Mouse (Mus musculus) bone marrow macrophage, adult 2 months (primary cell): ENCODE data around the gene Uqcc1. TPM values are rescaled to one million over a fixed set of nuclear protein-coding genes. Genes with fewer than 3 reads are reported as not detected.

Experiments used
- H3K27ac ChIP-seq: 2 replicates; pipeline ENCODE4 v1.5.1; 2012; ENCODE audit warnings: low read depth, low read length; ENCODE audit not compliant: insufficient read depth
- H3K4me1 ChIP-seq: 2 replicates; pipeline ENCODE4 v1.6.1; 2012; ENCODE audit warnings: low read length; ENCODE audit not compliant: control insufficient read depth, insufficient read depth
- H3K4me3 ChIP-seq: 2 replicates; pipeline ENCODE4 v1.5.1; 2012; ENCODE audit warnings: mild to moderate bottlenecking, low read length, moderate library complexity; ENCODE audit not compliant: insufficient read depth
- CTCF ChIP-seq: IDR thresholded peaks from 2 replicates; pipeline ENCODE4 v1.5.1; 2012; ENCODE audit warnings: low read depth, mild to moderate bottlenecking, low read length, moderate library complexity
- POLR2A ChIP-seq: IDR thresholded peaks from 2 replicates; pipeline ENCODE4 v1.6.1; 2012; ENCODE audit warnings: mild to moderate bottlenecking, low read depth, low read length, borderline replicate concordance
- polyA plus RNA-seq: library from polyadenylated mRNA; stranded (reverse); fragments of >200 nt; gene quantifications from 2 replicates; pipeline ENCODE4 v1.2.4, GENCODE M21; 2012; ENCODE audit not compliant: missing spikeins, insufficient read depth, insufficient read length

Gene Uqcc1
- polyA plus RNA-seq, 1 experiment = 19.0 TPM

DNA sequence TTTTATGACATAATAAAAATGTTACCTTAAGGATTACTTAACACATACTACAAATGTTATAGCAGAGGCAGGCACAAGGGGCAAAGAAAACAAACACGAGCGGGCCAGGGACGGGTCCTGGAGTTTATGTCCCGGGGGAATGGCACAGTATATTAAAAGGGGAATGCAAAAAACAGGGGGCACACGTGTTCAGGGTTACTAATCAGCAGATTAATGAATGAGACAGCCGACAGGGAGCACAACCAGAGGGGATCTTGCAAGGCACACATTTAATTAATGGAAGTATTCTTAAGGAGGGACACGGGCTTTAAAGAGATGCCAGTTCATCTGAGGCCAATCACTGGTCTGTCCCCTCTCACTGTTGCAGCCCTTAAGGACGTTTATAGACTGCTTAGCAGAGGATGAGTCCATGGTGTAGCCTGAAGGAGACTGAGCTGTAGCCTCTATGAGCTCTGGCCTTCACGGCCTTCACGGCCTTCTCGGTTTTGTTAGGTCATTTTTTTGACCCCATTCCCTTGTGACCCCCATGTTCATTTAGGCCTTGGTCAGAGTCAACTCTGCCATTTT is 66.7 kb downstream of the Uqcc1 start:
- Histone ChIP-seq H3K4me1 (no peaks in the 10 kb centered on the region), H3K27ac (no peak overlapping the region), H3K4me3 (no peak overlapping the region)
- TF ChIP-seq POLR2A (no peak), CTCF (no peak)

DNA sequence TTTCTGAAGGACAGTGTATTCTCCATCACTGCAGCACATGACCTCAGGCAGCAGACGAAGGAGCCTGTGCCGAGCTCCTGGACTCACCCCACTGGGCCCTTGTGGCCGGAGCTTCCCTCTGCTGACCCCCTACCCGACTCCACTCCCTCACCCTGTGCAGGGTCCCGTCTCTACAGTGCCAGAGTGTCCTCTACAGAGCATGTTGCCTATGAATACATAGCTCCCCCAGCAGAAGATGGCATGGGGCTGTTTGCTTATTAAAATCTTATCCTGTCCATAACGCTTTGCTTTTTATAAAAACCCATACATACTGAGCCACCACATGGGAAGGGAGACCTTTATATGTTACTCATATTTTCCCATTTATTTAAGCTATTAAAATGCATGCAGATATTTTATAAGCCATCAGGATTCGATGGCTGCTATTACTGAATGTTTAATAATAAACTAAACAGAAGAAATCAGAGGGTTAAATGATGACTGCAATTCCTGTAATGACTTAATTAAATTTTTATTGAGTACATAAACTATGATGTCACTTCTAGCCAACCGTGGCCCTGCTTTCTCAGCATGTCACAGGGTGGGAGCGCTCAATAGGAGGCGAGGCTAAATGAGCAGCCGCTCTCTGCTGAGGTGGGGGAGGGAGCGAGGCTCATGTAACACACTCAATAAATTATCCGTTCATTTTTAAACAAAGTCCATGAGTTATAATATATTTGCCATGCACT is 67.4 kb downstream of the Uqcc1 start:
- TF ChIP-seq CTCF (no peak), POLR2A (no peak)
- H3K4me3 ChIP-seq = no peak overlapping the region
- no peak overlapping the region for H3K27ac ChIP-seq
- no peaks in the 10 kb centered on the region for H3K4me1 ChIP-seq

- Histone ChIP-seq H3K4me1 (no peaks in the 10 kb centered on the region), H3K27ac (no peak overlapping the region), H3K4me3 (no peak overlapping the region)
- TF ChIP-seq CTCF (no peak), POLR2A (no peak)
Observed at GRCm38 (mm10) chr2:155861581-155861980, 68.5 kb downstream of the Uqcc1 start.

- H3K4me1 ChIP-seq = no peaks in the 10 kb centered on the region
- H3K27ac ChIP-seq = no peak overlapping the region
- TF ChIP-seq CTCF (no peak), POLR2A (no peak)
- H3K4me3 ChIP-seq = no peak overlapping the region
Observed at GRCm38 (mm10) chr2:155860102-155860501, 70.0 kb downstream of the Uqcc1 start.

DNA sequence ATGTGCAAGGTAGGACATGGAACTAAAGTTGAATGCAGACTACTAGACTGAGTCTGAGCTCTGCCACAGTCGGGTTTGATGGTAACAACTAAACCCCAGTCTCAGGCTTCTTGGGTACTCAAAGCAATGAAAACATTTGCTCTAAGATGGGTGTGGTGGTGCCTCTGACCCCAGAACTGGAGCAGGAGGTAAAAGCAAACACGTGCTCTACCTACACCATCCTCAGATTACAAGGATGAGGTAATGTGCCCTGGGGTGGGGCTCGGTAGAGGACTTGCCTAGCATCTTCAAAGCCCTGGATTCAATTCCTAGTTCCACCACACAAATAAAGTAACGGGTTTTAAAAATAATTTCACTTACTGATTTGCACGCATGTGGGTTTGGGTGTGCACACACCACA is 77.6 kb downstream of the Uqcc1 start:
- H3K4me3 ChIP-seq = no peak overlapping the region
- H3K27ac ChIP-seq = no peak overlapping the region
- TF ChIP-seq CTCF (no peak), POLR2A (no peak)
- no peaks in the 10 kb centered on the region for H3K4me1 ChIP-seq

DNA sequence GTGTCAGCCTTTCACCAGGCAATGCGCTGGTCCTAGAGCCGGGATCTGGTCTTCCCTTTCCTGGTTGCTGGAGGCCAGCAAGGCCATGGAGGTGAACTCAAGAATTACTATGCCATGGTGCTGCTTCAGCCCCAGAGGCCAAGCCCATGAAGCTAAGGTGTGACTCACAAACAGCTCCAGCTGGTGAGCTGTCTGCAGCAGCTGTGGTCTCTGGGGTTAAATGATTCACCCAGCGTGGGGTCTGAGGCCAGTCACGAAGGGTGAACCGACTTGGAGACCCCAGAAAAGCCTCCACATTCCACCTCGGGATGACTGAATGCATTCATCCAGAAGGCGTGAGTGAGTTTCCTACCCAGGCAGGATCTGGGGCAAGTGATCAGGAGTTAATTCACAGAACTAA is 80.0 kb downstream of the Uqcc1 start:
- H3K27ac ChIP-seq = no peak overlapping the region
- no peak for TF ChIP-seq POLR2A
- TF ChIP-seq CTCF = no peak
- no peaks in the 10 kb centered on the region for H3K4me1 ChIP-seq
- H3K4me3 ChIP-seq = no peak overlapping the region

- TF ChIP-seq POLR2A = no peak
- no peak overlapping the region for H3K4me3 ChIP-seq
- no peak overlapping the region for H3K27ac ChIP-seq
- H3K4me1 ChIP-seq = no peaks in the 10 kb centered on the region
Observed at GRCm38 (mm10) chr2:155849464-155849863, 80.6 kb downstream of the Uqcc1 start.

- TF ChIP-seq POLR2A = no peak
- peak; percentile 80 for TF ChIP-seq CTCF
- no peak overlapping the region for H3K4me3 ChIP-seq
- no peaks in the 10 kb centered on the region for H3K4me1 ChIP-seq
- H3K27ac ChIP-seq = no peak overlapping the region
Observed at GRCm38 (mm10) chr2:155848291-155848690, 81.8 kb downstream of the Uqcc1 start.

- TF ChIP-seq CTCF (no peak), POLR2A (no peak)
- H3K4me3 ChIP-seq = no peak overlapping the region
- no peaks in the 10 kb centered on the region for H3K4me1 ChIP-seq
- no peak overlapping the region for H3K27ac ChIP-seq
Observed at GRCm38 (mm10) chr2:155846930-155847329, 83.2 kb downstream of the Uqcc1 start.

- Histone ChIP-seq H3K4me3 (no peak overlapping the region), H3K27ac (no peak overlapping the region), H3K4me1 (no peaks in the 10 kb centered on the region)
- TF ChIP-seq CTCF (no peak), POLR2A (no peak)
Observed at GRCm38 (mm10) chr2:155838961-155839360, 91.1 kb downstream of the Uqcc1 start.
